Mouse (Mus musculus) embryonic fibroblast, embryonic 13.5 days (primary cell): ENCODE measurements at regions not wholly inside any gene's neighbourhood (a gene's known extent, or its start where the extent isn't known, plus 50 kb on each side); places are given as distances from the start of the nearest gene placed in this dataset.

ENCODE experiments used
- CTCF ChIP-seq: IDR thresholded peaks from 2 replicates; pipeline ENCODE4 v1.5.1; 2011; ENCODE audit warnings: mild to moderate bottlenecking, control low read depth, low read length, moderate library complexity, borderline replicate concordance; ENCODE audit not compliant: insufficient read depth
- POLR2A ChIP-seq: IDR thresholded peaks from 2 replicates; pipeline ENCODE4 v1.6.1; 2011; ENCODE audit warnings: low read depth, mild to moderate bottlenecking, control low read depth, low read length, moderate library complexity

DNA sequence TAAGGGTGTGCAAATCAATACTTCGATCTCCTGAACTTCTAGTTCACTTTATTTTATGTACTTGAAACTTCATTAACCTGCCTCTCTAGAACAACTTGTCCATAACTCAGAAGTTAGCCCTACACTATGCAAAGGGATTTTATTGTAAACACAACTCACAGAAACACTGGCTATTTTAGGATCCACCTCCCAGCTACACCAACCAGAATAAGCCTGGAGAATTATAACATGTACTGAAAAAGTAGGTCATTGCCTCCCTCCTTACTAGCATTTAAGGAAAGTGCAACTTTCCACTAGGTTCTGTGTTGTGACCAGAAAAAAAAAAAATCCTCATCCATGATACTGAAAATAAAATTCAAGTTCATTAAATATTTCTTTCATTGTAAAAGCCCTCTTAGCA lies 382.0 kb upstream of the Sptlc3 start:
- TF ChIP-seq CTCF = no peak
- no peak for TF ChIP-seq POLR2A
